Mouse (Mus musculus): ENCODE results near the gene Zpr1.

The Zpr1 gene

GRCm38 (mm10) chr9:46329801-46330585 lies 57.1 kb downstream of the Zpr1 start:
- DNase-seq, result no peak

- no peak for DNase-seq
Observed at GRCm38 (mm10) chr9:46330586-46330895, 57.7 kb downstream of the Zpr1 start.

GRCm38 (mm10) chr9:46331301-46331700 lies 58.4 kb downstream of the Zpr1 start:
- no peak for DNase-seq

Measured in kidney, postnatal 4 days (tissue).